Mouse (Mus musculus): ENCODE measurements around the gene Ubash3a. TPM values are rescaled to one million over a fixed set of nuclear protein-coding genes. Genes with fewer than 3 reads are reported as not detected.
A peak's percentile ranks its signal among the peaks of the same experiment; 100 is the strongest.

Ubash3a gene
- 0.39 and 0.42 TPM in 2 replicates for polyA plus RNA-seq (2016; fragmentation: Nextera tagmentation; extraction: Ambion mirVana)

GRCm38 (mm10) chr17:31207771-31208334, at the start of gene Ubash3a:
Ubash3a (plus strand) TSS chr17:31207873.
- 90% methylated on average over 12 of the region's 12 CpGs for WGBS
- H3K36me3 ChIP-seq (replicated peaks), result no peaks in the 10 kb centered on the region
- H3K27me3 ChIP-seq (ENCODE audit: poor library complexity, severe bottlenecking), result no peaks in the 10 kb centered on the region
- peaks cover 3% of the 10 kb centered on the region; the same call in 1 of the 2 replicates for H3K4me1 ChIP-seq
- H3K9me3 ChIP-seq, result no peaks in the 10 kb centered on the region
- DNase-seq (ENCODE audit: extremely low spot score, low spot score), result no peak
- no peak within 1 kb of the TSS for H3K4me3 ChIP-seq
- no peak within 1 kb of the TSS for H3K27ac ChIP-seq

GRCm38 (mm10) chr17:31157921-31158320, 49.8 kb upstream of the Ubash3a start:
- Histone ChIP-seq H3K9me3 (no peaks in the 10 kb centered on the region), H3K27ac (no peak overlapping the region), H3K4me1 (peaks cover 5% of the 10 kb centered on the region; the same call in 1 of the 2 replicates), H3K27me3 (ENCODE audit: poor library complexity, severe bottlenecking) (no peaks in the 10 kb centered on the region), H3K36me3 (replicated peaks) (no peaks in the 10 kb centered on the region), H3K4me3 (no peak overlapping the region)
- no peak for DNase-seq (ENCODE audit: extremely low spot score, low spot score)
- 85% methylated on average over 6 of the region's 6 CpGs for WGBS

GRCm38 (mm10) chr17:31160291-31160690, 47.4 kb upstream of the Ubash3a start:
- Histone ChIP-seq H3K27me3 (ENCODE audit: poor library complexity, severe bottlenecking) (no peaks in the 10 kb centered on the region), H3K9me3 (no peaks in the 10 kb centered on the region), H3K27ac (no peak overlapping the region), H3K4me1 (peaks cover 5% of the 10 kb centered on the region; the same call in 1 of the 2 replicates), H3K36me3 (replicated peaks) (no peaks in the 10 kb centered on the region), H3K4me3 (no peak overlapping the region)
- 79% methylated on average over 4 of the region's 4 CpGs for WGBS
- no peak for DNase-seq (ENCODE audit: extremely low spot score, low spot score)

GRCm38 (mm10) chr17:31162607-31163006, 45.1 kb upstream of the Ubash3a start:
- Histone ChIP-seq H3K4me3 (no peak overlapping the region), H3K36me3 (replicated peaks) (no peaks in the 10 kb centered on the region)
- WGBS, result 91% methylated on average over 12 of the region's 12 CpGs

GRCm38 (mm10) chr17:31163821-31164220, 43.9 kb upstream of the Ubash3a start:
- WGBS, result 83% methylated on average over 2 of the region's 2 CpGs

More at GRCm38 (mm10) chr17:31162607-31163006, 45.1 kb upstream of the Ubash3a start:
- no peaks in the 10 kb centered on the region for H3K9me3 ChIP-seq
- H3K27ac ChIP-seq, result no peak overlapping the region
- H3K27me3 ChIP-seq (ENCODE audit: poor library complexity, severe bottlenecking), result no peaks in the 10 kb centered on the region
- DNase-seq (ENCODE audit: extremely low spot score, low spot score), result no peak
- no peaks in the 10 kb centered on the region for H3K4me1 ChIP-seq

GRCm38 (mm10) chr17:31165127-31165526, 42.5 kb upstream of the Ubash3a start, which contains the start of gene Tff1:
Tff1 (minus strand) TSS chr17:31165277.
- 89% methylated on average over 6 of the region's 6 CpGs for WGBS
- Histone ChIP-seq H3K9me3 (no peaks in the 10 kb centered on the region), H3K27me3 (ENCODE audit: poor library complexity, severe bottlenecking) (no peaks in the 10 kb centered on the region), H3K4me1 (no peaks in the 10 kb centered on the region), H3K4me3 (no peak within 1 kb of the TSS), H3K36me3 (replicated peaks) (no peaks in the 10 kb centered on the region), H3K27ac (no peak within 1 kb of the TSS)
- DNase-seq (ENCODE audit: extremely low spot score, low spot score), result no peak

More at GRCm38 (mm10) chr17:31163821-31164220, 43.9 kb upstream of the Ubash3a start:
- DNase-seq (ENCODE audit: extremely low spot score, low spot score), result no peak
- Histone ChIP-seq H3K27ac (no peak overlapping the region), H3K36me3 (replicated peaks) (no peaks in the 10 kb centered on the region), H3K4me3 (no peak overlapping the region), H3K27me3 (ENCODE audit: poor library complexity, severe bottlenecking) (no peaks in the 10 kb centered on the region), H3K4me1 (no peaks in the 10 kb centered on the region), H3K9me3 (no peaks in the 10 kb centered on the region)

- Histone ChIP-seq H3K4me3 (no peak overlapping the region), H3K36me3 (replicated peaks) (no peaks in the 10 kb centered on the region), H3K27me3 (ENCODE audit: poor library complexity, severe bottlenecking) (no peaks in the 10 kb centered on the region), H3K4me1 (no peaks in the 10 kb centered on the region), H3K9me3 (0 out of 2 replicates have a peak, but pooled peaks cover 3% of the 10 kb centered on the region), H3K27ac (no peak overlapping the region)
- 91% methylated on average over 5 of the region's 5 CpGs for WGBS
- no peak for DNase-seq (ENCODE audit: extremely low spot score, low spot score)
Measured at GRCm38 (mm10) chr17:31169796-31170195, 37.9 kb upstream of the Ubash3a start.

- Histone ChIP-seq H3K36me3 (replicated peaks) (no peaks in the 10 kb centered on the region), H3K27me3 (ENCODE audit: poor library complexity, severe bottlenecking) (no peaks in the 10 kb centered on the region), H3K4me1 (no peaks in the 10 kb centered on the region), H3K27ac (no peak overlapping the region), H3K4me3 (no peak overlapping the region), H3K9me3 (0 out of 2 replicates have a peak, but pooled peaks cover 3% of the 10 kb centered on the region)
- DNase-seq (ENCODE audit: extremely low spot score, low spot score), result no peak
- WGBS, result 94% methylated on average over 4 of the region's 4 CpGs
Measured at GRCm38 (mm10) chr17:31176321-31176720, 31.4 kb upstream of the Ubash3a start.

- no peaks in the 10 kb centered on the region for H3K9me3 ChIP-seq
- no peaks in the 10 kb centered on the region for H3K27me3 ChIP-seq (ENCODE audit: poor library complexity, severe bottlenecking)
- no peaks in the 10 kb centered on the region for H3K36me3 ChIP-seq (replicated peaks)
- H3K27ac ChIP-seq, result no peak overlapping the region
- no peaks in the 10 kb centered on the region for H3K4me1 ChIP-seq
- DNase-seq (ENCODE audit: extremely low spot score, low spot score), result no peak
- H3K4me3 ChIP-seq, result no peak overlapping the region
- 89% methylated on average over 4 of the region's 4 CpGs for WGBS
Measured at GRCm38 (mm10) chr17:31181490-31181889, 26.2 kb upstream of the Ubash3a start.

- Histone ChIP-seq H3K36me3 (replicated peaks) (no peaks in the 10 kb centered on the region), H3K4me1 (no peaks in the 10 kb centered on the region), H3K27ac (no peak overlapping the region), H3K4me3 (no peak overlapping the region), H3K9me3 (no peaks in the 10 kb centered on the region; the same call in 1 of the 2 replicates), H3K27me3 (ENCODE audit: poor library complexity, severe bottlenecking) (no peaks in the 10 kb centered on the region)
- DNase-seq (ENCODE audit: extremely low spot score, low spot score), result no peak
- WGBS, result 75% methylated on average over 12 of the region's 12 CpGs
Measured at GRCm38 (mm10) chr17:31183180-31183974, 24.3 kb upstream of the Ubash3a start.

GRCm38 (mm10) chr17:31184269-31184990, 23.2 kb upstream of the Ubash3a start:
- Histone ChIP-seq H3K4me3 (no peak overlapping the region), H3K27ac (no peak overlapping the region)

GRCm38 (mm10) chr17:31187370-31187769, 20.3 kb upstream of the Ubash3a start:
- WGBS, result 25% methylated on average over 4 of the region's 4 CpGs
- Histone ChIP-seq H3K27me3 (ENCODE audit: poor library complexity, severe bottlenecking) (no peaks in the 10 kb centered on the region), H3K36me3 (replicated peaks) (no peaks in the 10 kb centered on the region), H3K27ac (no peak overlapping the region), H3K4me3 (no peak overlapping the region), H3K9me3 (no peaks in the 10 kb centered on the region; the same call in 1 of the 2 replicates), H3K4me1 (no peaks in the 10 kb centered on the region)
- peak; percentile 50 for DNase-seq (ENCODE audit: extremely low spot score, low spot score)

More at GRCm38 (mm10) chr17:31184269-31184990, 23.2 kb upstream of the Ubash3a start:
- DNase-seq (ENCODE audit: extremely low spot score, low spot score), result no peak
- 86% methylated on average over 12 of the region's 12 CpGs for whole genome bisulfite sequencing
- H3K36me3 ChIP-seq (replicated peaks), result no peaks in the 10 kb centered on the region
- no peaks in the 10 kb centered on the region for H3K27me3 ChIP-seq (ENCODE audit: poor library complexity, severe bottlenecking)
- H3K9me3 ChIP-seq, result no peaks in the 10 kb centered on the region; the same call in 1 of the 2 replicates
- H3K4me1 ChIP-seq, result no peaks in the 10 kb centered on the region
